Mouse (Mus musculus) kidney, embryonic 15.5 days (tissue): Measurements from ENCODE around the gene Gm28557. TPM values are rescaled to one million over a fixed set of nuclear protein-coding genes. Genes with fewer than 3 reads are reported as not detected.

Experiments
- ATAC-seq: fragments of 200-750 bp; cut with Nextera tagmentation; replicated peaks from 2 replicates; pipeline ENCODE4 v1.8.0; 2017; ENCODE audit warnings: moderate TSS enrichment; ENCODE audit not compliant: low FRiP score
- H3K27ac ChIP-seq: fragments of 300-500 bp; sonication (generic); 2 replicates; pipeline ENCODE4 v1.5.1; 2015; ENCODE audit warnings: mild to moderate bottlenecking, inconsistent platforms
- H3K27me3 ChIP-seq: fragments of 300-500 bp; sonication (generic); 2 replicates; pipeline ENCODE4 v1.6.1; 2015; ENCODE audit warnings: inconsistent platforms
- H3K36me3 ChIP-seq: fragments of 300-500 bp; sonication (generic); 2 replicates; pipeline ENCODE4 v1.6.1; 2015; ENCODE audit warnings: inconsistent platforms
- H3K4me1 ChIP-seq: fragments of 300-500 bp; sonication (generic); 2 replicates; pipeline ENCODE4 v1.6.1; 2015; ENCODE audit warnings: inconsistent platforms
- H3K4me2 ChIP-seq: fragments of 300-500 bp; sonication (generic); 2 replicates; pipeline ENCODE4 v1.6.1; 2015; ENCODE audit warnings: moderate library complexity, mild to moderate bottlenecking, inconsistent platforms
- H3K4me3 ChIP-seq: fragments of 300-500 bp; sonication (generic); replicated peaks from 2 replicates; pipeline ENCODE4 v1.5.1; 2015; ENCODE audit warnings: mild to moderate bottlenecking, inconsistent platforms
- H3K9ac ChIP-seq: fragments of 300-500 bp; sonication (generic); 2 replicates; pipeline ENCODE4 v1.6.1; 2015; ENCODE audit warnings: mild to moderate bottlenecking, inconsistent platforms
- H3K9me3 ChIP-seq: fragments of 300-500 bp; sonication (generic); replicated peaks from 2 replicates; pipeline ENCODE4 v1.6.1; 2016; ENCODE audit warnings: inconsistent platforms
- WGBS: fragments of 180-500 bp; shearing (Covaris S2); methylation state at CpG from one replicate; pipeline ENCODE4 v1.1.7; 2015; ENCODE audit warnings: mixed read lengths; 5-methylcytosine and 5-hydroxymethylcytosine counted together
- polyA plus RNA-seq: library from polyadenylated mRNA; unstranded; fragments of >200 nt; fragmentation: Nextera tagmentation; extraction: Ambion mirVana; gene quantifications from 2 replicates; pipeline ENCODE4 v1.2.1, GENCODE M21; 2015

The Gm28557 gene
- polyA plus RNA-seq, 1 experiment from 2014 or later, result 3.5 TPM

GRCm38 (mm10) chr13:67081946-67082345, 26.5 kb downstream of the Gm28557 start:
- H3K4me3 ChIP-seq, result peak overlapping the region; percentile 68
- H3K4me2 ChIP-seq, result peak overlapping the region; percentile 81
- peak overlapping the region; percentile 96 for H3K27ac ChIP-seq
- no peak for ATAC-seq
- 90% methylated on average over 1 of the region's 1 CpGs for WGBS
- no peaks in the 10 kb centered on the region for H3K9me3 ChIP-seq
- H3K27me3 ChIP-seq, result no peaks in the 10 kb centered on the region
- peaks cover 19% of the 10 kb centered on the region for H3K36me3 ChIP-seq
- H3K4me1 ChIP-seq, result peaks cover 9% of the 10 kb centered on the region; the same call in 1 of the 2 replicates
- peak overlapping the region; percentile 63 for H3K9ac ChIP-seq

- peaks cover 23% of the 10 kb centered on the region for H3K36me3 ChIP-seq
- ATAC-seq, result peak; percentile 100
- peak overlapping the region; percentile 63 for H3K9ac ChIP-seq
- H3K27ac ChIP-seq, result peak overlapping the region; percentile 96
- no peaks in the 10 kb centered on the region for H3K9me3 ChIP-seq
- H3K4me3 ChIP-seq, result peak overlapping the region; percentile 68
- peaks cover 9% of the 10 kb centered on the region; the same call in 1 of the 2 replicates for H3K4me1 ChIP-seq
- H3K4me2 ChIP-seq, result peak overlapping the region; percentile 81
- under 1% methylated on average over 24 of the region's 24 CpGs for WGBS
- no peaks in the 10 kb centered on the region for H3K27me3 ChIP-seq
Measured at GRCm38 (mm10) chr13:67081142-67081713, 27.2 kb downstream of the Gm28557 start.

DNA sequence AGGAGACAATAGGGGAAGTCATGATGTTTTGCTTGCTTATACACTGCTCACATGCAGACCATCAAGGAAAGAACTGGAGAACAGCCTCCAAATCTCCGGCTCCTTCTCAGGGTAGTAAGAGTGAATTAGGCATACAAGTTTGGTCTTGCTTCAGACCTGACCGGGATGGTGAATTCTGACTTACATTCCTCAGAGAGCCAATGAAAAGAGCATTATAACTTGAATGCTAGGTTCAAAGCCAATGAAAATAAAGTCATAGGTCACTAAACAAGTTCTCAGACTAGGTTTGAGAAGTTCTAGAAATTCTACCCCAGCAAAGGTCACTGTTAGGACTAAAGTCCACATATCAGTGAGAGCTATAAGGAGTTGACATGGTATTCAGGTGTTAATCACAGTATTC, 31.2 kb downstream of the Gm28557 start:
- Histone ChIP-seq H3K4me1 (peaks cover 9% of the 10 kb centered on the region; the same call in 1 of the 2 replicates), H3K27ac (no peak overlapping the region), H3K27me3 (no peaks in the 10 kb centered on the region), H3K9me3 (no peaks in the 10 kb centered on the region; the same call in none of the 2 replicates), H3K4me2 (no peak overlapping the region), H3K9ac (no peak overlapping the region), H3K36me3 (peaks cover 52% of the 10 kb centered on the region), H3K4me3 (no peak overlapping the region)
- no peak for ATAC-seq
- 93% methylated on average over 2 of the region's 2 CpGs for WGBS

- H3K9me3 ChIP-seq, result peaks cover 20% of the 10 kb centered on the region
- H3K27me3 ChIP-seq, result no peaks in the 10 kb centered on the region
- no peak overlapping the region for H3K4me3 ChIP-seq
- no peak overlapping the region for H3K9ac ChIP-seq
- WGBS, result 96% methylated on average over 2 of the region's 2 CpGs
- no peak overlapping the region for H3K4me2 ChIP-seq
- H3K36me3 ChIP-seq, result peaks cover 74% of the 10 kb centered on the region
- H3K4me1 ChIP-seq, result no peaks in the 10 kb centered on the region
- H3K27ac ChIP-seq, result no peak overlapping the region
- ATAC-seq, result no peak
Measured at GRCm38 (mm10) chr13:67072786-67073185, 35.6 kb downstream of the Gm28557 start.

- H3K4me3 ChIP-seq, result no peak overlapping the region
- 0 out of 2 replicates have a peak, but pooled peaks cover under 1% of the 10 kb centered on the region for H3K4me1 ChIP-seq
- peaks cover 16% of the 10 kb centered on the region for H3K9me3 ChIP-seq
- no peak for ATAC-seq
- H3K27me3 ChIP-seq, result no peaks in the 10 kb centered on the region
- peaks cover 28% of the 10 kb centered on the region for H3K36me3 ChIP-seq
- H3K9ac ChIP-seq, result no peak overlapping the region
- no peak overlapping the region for H3K4me2 ChIP-seq
- H3K27ac ChIP-seq, result no peak overlapping the region
- WGBS, result 84% methylated on average over 8 of the region's 8 CpGs
Measured at GRCm38 (mm10) chr13:67065386-67065785, 43.0 kb downstream of the Gm28557 start.

DNA sequence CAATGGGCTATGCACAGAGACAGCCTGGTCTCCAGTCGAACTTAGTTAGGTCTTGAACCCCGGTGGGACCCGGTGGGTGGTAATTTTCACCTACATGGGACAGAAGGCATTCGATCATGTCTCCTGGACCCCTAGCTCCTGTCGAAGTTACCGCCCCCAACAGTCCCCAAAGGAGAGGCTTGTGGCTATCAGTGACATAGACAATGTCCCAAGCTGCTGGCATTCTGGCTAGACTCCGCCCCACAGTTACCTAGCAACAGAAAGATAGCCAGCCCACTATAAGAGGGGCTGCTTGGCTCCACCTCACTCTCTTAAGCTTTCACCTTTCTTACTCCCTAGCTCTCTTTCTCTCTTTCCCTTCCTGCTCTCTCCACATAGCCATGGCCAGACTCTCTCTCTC, 46.0 kb downstream of the Gm28557 start:
- Histone ChIP-seq H3K36me3 (peaks cover 5% of the 10 kb centered on the region; the same call in 1 of the 2 replicates), H3K9me3 (0 out of 2 replicates have a peak, but pooled peaks cover 5% of the 10 kb centered on the region), H3K4me2 (no peak overlapping the region), H3K27ac (no peak overlapping the region), H3K9ac (no peak overlapping the region), H3K27me3 (no peaks in the 10 kb centered on the region), H3K4me1 (peaks cover 6% of the 10 kb centered on the region; the same call in 1 of the 2 replicates), H3K4me3 (no peak overlapping the region)
- 63% methylated on average over 7 of the region's 7 CpGs for WGBS
- ATAC-seq, result no peak

DNA sequence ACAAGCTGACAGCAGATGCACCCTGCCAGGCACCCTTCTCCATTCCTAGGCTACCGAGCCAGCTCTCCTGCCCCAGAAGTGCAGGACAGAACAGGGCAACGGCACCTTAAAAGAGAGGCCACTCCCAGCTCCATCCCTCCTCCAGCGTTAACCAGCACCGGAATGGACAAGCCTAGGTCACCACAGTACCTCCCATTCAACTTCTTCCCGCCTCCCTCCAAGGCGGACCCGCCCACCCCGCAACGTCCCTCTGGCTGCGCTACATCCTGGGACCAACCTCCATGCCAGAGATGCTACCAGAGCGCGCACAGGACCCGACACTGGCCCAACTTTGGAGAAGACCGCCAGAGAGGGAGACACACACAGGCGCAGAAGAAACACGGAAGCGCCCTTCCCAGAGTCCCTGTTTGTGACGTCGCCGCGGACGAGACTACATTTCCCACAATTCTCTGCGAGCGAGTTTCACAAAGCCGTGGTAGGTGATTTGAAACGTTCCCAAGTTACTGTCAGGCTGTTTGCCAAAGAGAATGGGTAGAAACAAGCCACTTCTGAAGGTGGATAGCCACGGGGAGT, 47.5 kb downstream of the Gm28557 start, which contains the start of gene Zfp712:
Gene Zfp712 (minus strand): TSS at position 385 of the 573 bp plus-strand sequence.
- Histone ChIP-seq H3K27me3 (no peaks in the 10 kb centered on the region), H3K9ac (peak within 1 kb of the TSS; percentile 50), H3K4me3 (peak within 1 kb of the TSS; percentile 63), H3K4me2 (peak within 1 kb of the TSS; percentile 72), H3K9me3 (no peaks in the 10 kb centered on the region), H3K27ac (peak within 1 kb of the TSS; percentile 88), H3K4me1 (peaks cover 6% of the 10 kb centered on the region; the same call in 1 of the 2 replicates), H3K36me3 (no peaks in the 10 kb centered on the region)
- WGBS, result under 1% methylated on average over 27 of the region's 27 CpGs
- peak; percentile 98 for ATAC-seq

GRCm38 (mm10) chr13:67060161-67060785, 48.1 kb downstream of the Gm28557 start:
- 5% methylated on average over 12 of the region's 12 CpGs for WGBS
- Histone ChIP-seq H3K4me3 (peak overlapping the region; percentile 63), H3K4me2 (peak overlapping the region; percentile 72), H3K27me3 (no peaks in the 10 kb centered on the region), H3K9me3 (no peaks in the 10 kb centered on the region), H3K27ac (peak overlapping the region; percentile 88), H3K36me3 (no peaks in the 10 kb centered on the region), H3K9ac (peak overlapping the region; percentile 50), H3K4me1 (peaks cover 6% of the 10 kb centered on the region; the same call in 1 of the 2 replicates)
- ATAC-seq, result peak; percentile 59

Other genes with a start within 250 kb of the Gm28557 start
- 1.0 and 1.7 TPM in 2 replicates for gene Gm10767, start 203.7 kb downstream of the Gm28557 start, polyA plus RNA-seq
- gene Zfp712, start 47.4 kb downstream of the Gm28557 start, polyA plus RNA-seq, result 3.3 and 3.4 TPM in 2 replicates
- 5.7 and 6.5 TPM in 2 replicates for gene Zfp708, start 10.6 kb downstream of the Gm28557 start, polyA plus RNA-seq
- gene Rslcan18, start 7.7 kb upstream of the Gm28557 start, polyA plus RNA-seq, result 0.33 and 0.42 TPM in 2 replicates
- gene Zfp759, start 13.1 kb upstream of the Gm28557 start, polyA plus RNA-seq, result 1.9 and 2.5 TPM in 2 replicates
- gene Rsl1, start 64.6 kb upstream of the Gm28557 start, polyA plus RNA-seq, result 7.3 TPM in 2 replicates
- 1.5 and 1.9 TPM in 2 replicates for gene Zfp455, start 85.9 kb upstream of the Gm28557 start, polyA plus RNA-seq
- 2.1 TPM in 2 replicates for gene Zfp458, start 169.9 kb upstream of the Gm28557 start, polyA plus RNA-seq
- 0.39 and 1.00 TPM in 2 replicates for gene Zfp457, start 197.9 kb upstream of the Gm28557 start, polyA plus RNA-seq
- gene Zfp595, start 224.0 kb upstream of the Gm28557 start, polyA plus RNA-seq, result 2.2 and 2.5 TPM in 2 replicates